Mouse (Mus musculus): ENCODE data around the gene Rab33b. TPM values are rescaled to one million over a fixed set of nuclear protein-coding genes. Genes with fewer than 3 reads are reported as not detected.

Gene Rab33b
- polyA plus RNA-seq, 1 experiment from 2014 or later, result 26.7 TPM

- ATAC-seq (ENCODE audit: insufficient number of reproducible peaks, insufficient read depth, low FRiP score, low TSS enrichment), result no peak
- no peaks in the 10 kb centered on the region for H3K9me3 ChIP-seq
- no peak overlapping the region for H3K9ac ChIP-seq
- no peak overlapping the region for H3K4me3 ChIP-seq
- WGBS, result 59% methylated on average over 15 of the region's 15 CpGs
- H3K4me1 ChIP-seq, result no peaks in the 10 kb centered on the region
- no peaks in the 10 kb centered on the region for H3K27me3 ChIP-seq
- no peak overlapping the region for H3K27ac ChIP-seq
- peaks cover 73% of the 10 kb centered on the region for H3K36me3 ChIP-seq
- H3K4me2 ChIP-seq (replicated peaks), result no peak overlapping the region
Observed at GRCm38 (mm10) chr3:51539567-51540408, 56.1 kb downstream of the Rab33b start.

GRCm38 (mm10) chr3:51540659-51541058, 56.9 kb downstream of the Rab33b start:
- Histone ChIP-seq H3K4me1 (no peaks in the 10 kb centered on the region), H3K4me2 (replicated peaks) (no peak overlapping the region), H3K27me3 (no peaks in the 10 kb centered on the region), H3K9ac (no peak overlapping the region), H3K9me3 (no peaks in the 10 kb centered on the region), H3K4me3 (no peak overlapping the region), H3K36me3 (peaks cover 69% of the 10 kb centered on the region), H3K27ac (no peak overlapping the region)
- ATAC-seq (ENCODE audit: insufficient number of reproducible peaks, insufficient read depth, low FRiP score, low TSS enrichment), result no peak
- 93% methylated on average over 9 of the region's 9 CpGs for WGBS

GRCm38 (mm10) chr3:51544442-51545128, 60.9 kb downstream of the Rab33b start:
- ATAC-seq (ENCODE audit: insufficient number of reproducible peaks, insufficient read depth, low FRiP score, low TSS enrichment), result no peak
- no peaks in the 10 kb centered on the region for H3K9me3 ChIP-seq
- no peaks in the 10 kb centered on the region for H3K27me3 ChIP-seq
- H3K36me3 ChIP-seq, result peaks cover 47% of the 10 kb centered on the region
- no peak overlapping the region for H3K9ac ChIP-seq
- no peaks in the 10 kb centered on the region for H3K4me1 ChIP-seq
- no peak overlapping the region for H3K4me3 ChIP-seq
- no peak overlapping the region for H3K4me2 ChIP-seq (replicated peaks)
- no peak overlapping the region for H3K27ac ChIP-seq
- 86% methylated on average over 19 of the region's 19 CpGs for WGBS

Other genes with a start within 250 kb of the Rab33b start
- gene Elf2, start 143.3 kb upstream of the Rab33b start, polyA plus RNA-seq (2016; fragmentation: Nextera tagmentation; extraction: Ambion mirVana), result 48.2 and 54.8 TPM in 2 replicates
- gene Mgarp, start 87.2 kb upstream of the Rab33b start, polyA plus RNA-seq (2016; fragmentation: Nextera tagmentation; extraction: Ambion mirVana), result 8.6 and 12.6 TPM in 2 replicates
- 685 and 686 TPM in 2 replicates for gene Ndufc1, start 74.9 kb upstream of the Rab33b start, polyA plus RNA-seq (2016; fragmentation: Nextera tagmentation; extraction: Ambion mirVana)
- 58.0 and 65.4 TPM in 2 replicates for gene Naa15, start 68.8 kb upstream of the Rab33b start, polyA plus RNA-seq (2016; fragmentation: Nextera tagmentation; extraction: Ambion mirVana)
- 4.6 and 4.8 TPM in 2 replicates for gene Setd7, start 77.0 kb downstream of the Rab33b start, polyA plus RNA-seq (2016; fragmentation: Nextera tagmentation; extraction: Ambion mirVana)
- 1.3 and 1.7 TPM in 2 replicates for gene Mgst2, start 176.4 kb downstream of the Rab33b start, polyA plus RNA-seq (2016; fragmentation: Nextera tagmentation; extraction: Ambion mirVana)